Mouse (Mus musculus) stomach, postnatal 0 days (tissue): Measurements from ENCODE around the gene Htr1f.

Source experiments
- CTCF ChIP-seq: IDR thresholded peaks from 2 replicates; pipeline ENCODE4 v1.5.1; 2016; ENCODE audit warnings: antibody characterized with exemption, low read depth, mild to moderate bottlenecking, moderate library complexity
- EP300 ChIP-seq: optimal IDR thresholded peaks from 2 replicates; pipeline ENCODE3; 2016; ENCODE audit warnings: antibody characterized with exemption

DNA sequence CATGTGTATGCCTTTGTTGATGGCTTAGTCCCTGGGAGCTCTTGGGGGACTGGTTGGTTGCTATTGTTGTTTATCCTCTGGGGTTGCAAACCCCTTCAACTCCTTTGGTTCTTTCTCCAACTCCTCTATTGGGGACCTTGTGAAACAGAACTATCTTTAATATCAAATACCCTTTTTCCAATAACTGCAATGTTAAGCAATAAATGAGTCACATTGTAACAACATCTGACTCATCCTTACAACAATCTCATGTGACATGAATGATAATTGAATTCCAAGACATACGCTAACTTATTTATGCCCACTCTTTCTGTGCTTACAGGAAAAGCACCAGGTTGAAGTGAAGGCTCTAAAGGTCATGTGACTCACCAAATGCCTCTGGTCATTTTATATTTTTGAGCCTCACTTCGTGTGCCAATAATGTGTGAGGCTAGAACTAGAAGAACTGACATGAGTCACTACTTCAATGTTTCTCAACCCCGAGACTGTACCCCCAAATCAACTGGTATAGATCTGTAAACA lies 116.3 kb downstream of the Htr1f start:
- TF ChIP-seq CTCF (no peak), EP300 (no peak)
